Mouse (Mus musculus) hindbrain, postnatal 0 days (tissue): ENCODE data around the gene Ccdc177. TPM values are rescaled to one million over a fixed set of nuclear protein-coding genes. Genes with fewer than 3 reads are reported as not detected.

ENCODE experiments used
- ATAC-seq: fragments of 200-750 bp; cut with Nextera tagmentation; 2 replicates; pipeline ENCODE4 v1.8.0; 2017; ENCODE audit warnings: mild to moderate bottlenecking, moderate TSS enrichment, moderate library complexity
- DNase-seq: peaks from one replicate; pipeline ENCODE4 v3.0.0-alpha.2; 2015; ENCODE audit warnings: low spot score
- H3K27ac ChIP-seq: fragments of 300-500 bp; sonication (generic); 2 replicates; pipeline ENCODE4 v1.5.1; 2014; ENCODE audit warnings: mild to moderate bottlenecking
- H3K27me3 ChIP-seq: fragments of 300-500 bp; sonication (generic); 2 replicates; pipeline ENCODE4 v1.6.1; 2014; ENCODE audit warnings: low read length, mixed read lengths; ENCODE audit not compliant: insufficient read depth
- H3K36me3 ChIP-seq: fragments of 300-500 bp; sonication (generic); 2 replicates; pipeline ENCODE4 v1.6.1; 2014; ENCODE audit warnings: low read length, mixed read lengths; ENCODE audit not compliant: insufficient read depth
- H3K4me1 ChIP-seq: fragments of 300-500 bp; sonication (generic); 2 replicates; pipeline ENCODE4 v1.6.1; 2014; ENCODE audit warnings: antibody characterized with exemption, low read length, mixed read lengths; ENCODE audit not compliant: insufficient read depth
- H3K4me2 ChIP-seq: fragments of 300-500 bp; sonication (generic); 2 replicates; pipeline ENCODE4 v1.6.1; 2014; ENCODE audit warnings: low read depth, mild to moderate bottlenecking, low read length, moderate library complexity, mixed read lengths
- H3K4me3 ChIP-seq: fragments of 300-500 bp; sonication (generic); 2 replicates; pipeline ENCODE4 v1.5.1; 2014; ENCODE audit warnings: low read length
- H3K9ac ChIP-seq: fragments of 300-500 bp; sonication (generic); replicated peaks from 2 replicates; pipeline ENCODE4 v1.6.1; 2014; ENCODE audit warnings: mild to moderate bottlenecking, low read length, moderate library complexity, mixed read lengths
- H3K9me3 ChIP-seq: fragments of 300-500 bp; sonication (generic); 2 replicates; pipeline ENCODE4 v1.6.1; 2016; ENCODE audit warnings: low read length, mixed read lengths
- CTCF ChIP-seq: IDR thresholded peaks from 2 replicates; pipeline ENCODE4 v1.5.1; 2016; ENCODE audit warnings: antibody characterized with exemption, control low read depth, low read depth
- WGBS: fragments of 180-500 bp; shearing (Covaris S2); extraction: QIAGEN DNeasy Blood & Tissue Kit; methylation state at CpG from one replicate; pipeline ENCODE4 v1.1.7; 2014; 5-methylcytosine and 5-hydroxymethylcytosine counted together
- polyA plus RNA-seq: library from polyadenylated mRNA; unstranded; fragments of >200 nt; fragmentation: Nextera tagmentation; extraction: Ambion mirVana; gene quantifications from 2 replicates; pipeline ENCODE4 v1.2.1, GENCODE M21; 2015
- total RNA-seq: library from RNA; depleted of rRNA; stranded (reverse); fragments of >200 nt; gene quantifications from 2 replicates; pipeline ENCODE4 v1.2.3, GENCODE M21; 2014

Gene Ccdc177
- total and polyA plus RNA-seq, 2 experiments from 2014 or later, result 1.8 to 18.6 TPM

DNA sequence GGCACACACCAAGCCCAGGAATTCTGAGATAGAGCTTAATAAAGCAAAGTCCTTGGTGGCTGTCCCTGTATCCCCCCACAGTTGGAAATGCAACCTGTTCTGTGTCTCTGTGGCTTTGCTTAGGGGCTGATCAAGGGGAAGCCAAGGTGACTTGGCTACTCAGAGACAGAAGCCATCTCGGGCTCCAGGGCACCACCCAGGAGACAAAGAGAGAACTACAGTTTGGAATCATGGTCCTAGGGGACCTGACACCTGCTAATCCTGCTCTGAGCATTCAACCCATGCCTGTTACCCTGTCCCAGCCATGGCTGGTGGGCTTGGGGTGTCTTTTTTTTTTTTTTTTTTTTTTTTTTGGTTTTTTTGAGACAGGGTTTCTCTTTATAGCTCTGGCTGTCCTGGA, 32.3 kb downstream of the Ccdc177 start:
- no peak overlapping the region for H3K4me2 ChIP-seq
- no peaks in the 10 kb centered on the region for H3K36me3 ChIP-seq
- 38% methylated on average over 1 of the region's 1 CpGs for WGBS
- no peak overlapping the region for H3K4me3 ChIP-seq
- no peak for ATAC-seq
- no peak for DNase-seq
- H3K27ac ChIP-seq, result no peak overlapping the region
- H3K9me3 ChIP-seq, result no peaks in the 10 kb centered on the region
- H3K27me3 ChIP-seq, result no peaks in the 10 kb centered on the region
- no peak for TF ChIP-seq CTCF
- H3K4me1 ChIP-seq, result no peaks in the 10 kb centered on the region
- no peak overlapping the region for H3K9ac ChIP-seq

DNA sequence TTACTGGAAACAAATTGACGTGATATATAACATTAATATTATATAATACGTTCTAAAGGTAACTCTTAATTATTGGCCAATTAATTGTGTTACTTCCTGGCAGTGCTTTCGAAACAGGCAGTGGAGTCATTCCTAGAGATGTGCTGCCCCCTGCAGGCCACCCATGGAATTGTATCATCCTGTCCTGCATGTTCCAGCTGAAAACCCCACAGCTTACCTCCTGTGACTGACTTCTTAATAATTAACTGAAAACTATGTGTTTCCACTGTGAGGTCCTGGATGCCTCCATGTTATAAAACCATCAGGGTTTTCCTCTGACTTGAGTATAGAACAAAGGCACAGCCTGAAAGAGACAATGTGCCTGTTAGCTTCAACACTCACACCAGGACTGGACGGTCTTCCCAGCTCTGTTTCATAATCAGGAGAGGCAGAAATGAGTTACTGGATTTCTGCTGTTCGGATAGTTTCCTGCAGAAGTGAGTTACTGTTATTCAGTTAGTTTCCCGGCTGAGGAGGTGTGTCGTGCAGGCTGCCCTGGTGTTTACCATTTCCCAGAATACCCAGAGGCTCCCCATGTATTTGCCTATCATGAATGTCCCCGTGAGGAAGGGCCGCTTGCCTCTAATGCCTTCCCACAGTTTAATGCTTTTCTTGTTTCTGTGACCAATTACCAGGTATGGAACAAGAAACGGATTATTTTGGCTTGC, 35.5 kb downstream of the Ccdc177 start:
- 23% methylated on average over 10 of the region's 10 CpGs for WGBS
- Histone ChIP-seq H3K36me3 (no peaks in the 10 kb centered on the region), H3K4me1 (no peaks in the 10 kb centered on the region), H3K4me3 (no peak overlapping the region), H3K9ac (no peak overlapping the region), H3K9me3 (no peaks in the 10 kb centered on the region), H3K4me2 (no peak overlapping the region), H3K27ac (no peak overlapping the region), H3K27me3 (no peaks in the 10 kb centered on the region)
- ATAC-seq (no peak; the same call in 1 of the 2 replicates), DNase-seq (peak; percentile 89)
- peak; percentile 94 for TF ChIP-seq CTCF

GRCm38 (mm10) chr12:80721458-80721857, 39.0 kb downstream of the Ccdc177 start:
- Histone ChIP-seq H3K4me1 (no peaks in the 10 kb centered on the region), H3K27me3 (no peaks in the 10 kb centered on the region), H3K4me2 (no peak overlapping the region), H3K9me3 (no peaks in the 10 kb centered on the region), H3K27ac (no peak overlapping the region), H3K4me3 (no peak overlapping the region), H3K36me3 (no peaks in the 10 kb centered on the region), H3K9ac (no peak overlapping the region)
- DNase-seq (no peak), ATAC-seq (no peak)
- WGBS, result 86% methylated on average over 15 of the region's 15 CpGs
- no peak for TF ChIP-seq CTCF

DNA sequence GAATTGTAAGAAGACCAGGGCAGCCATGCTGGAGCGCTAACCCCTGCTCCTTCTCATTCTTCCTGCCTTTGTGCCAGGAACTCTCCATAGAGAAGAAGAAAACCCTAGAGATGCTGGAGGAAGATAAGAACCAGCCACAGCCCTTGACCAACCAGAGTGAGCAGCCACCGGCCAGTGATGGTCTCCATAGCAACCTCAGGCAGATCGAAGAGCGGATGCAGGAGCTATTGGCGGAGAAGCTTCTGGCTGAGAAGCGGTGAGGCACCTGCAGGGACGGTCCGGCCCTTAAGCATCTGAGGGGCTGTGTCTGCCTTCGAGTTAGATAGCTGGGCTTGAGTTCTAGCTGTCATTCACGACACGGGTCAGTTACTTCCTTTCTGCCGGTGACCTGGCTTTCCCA, 40.0 kb downstream of the Ccdc177 start:
- H3K36me3 ChIP-seq, result no peaks in the 10 kb centered on the region
- WGBS, result 32% methylated on average over 12 of the region's 12 CpGs
- H3K27ac ChIP-seq, result no peak overlapping the region
- no peaks in the 10 kb centered on the region for H3K4me1 ChIP-seq
- ATAC-seq (no peak), DNase-seq (peak; percentile 27)
- no peak overlapping the region for H3K9ac ChIP-seq
- no peak overlapping the region for H3K4me3 ChIP-seq
- TF ChIP-seq CTCF, result no peak
- no peaks in the 10 kb centered on the region for H3K9me3 ChIP-seq
- no peaks in the 10 kb centered on the region for H3K27me3 ChIP-seq
- no peak overlapping the region for H3K4me2 ChIP-seq

- WGBS, result 54% methylated on average over 2 of the region's 2 CpGs
- Histone ChIP-seq H3K9ac (no peak overlapping the region), H3K9me3 (no peaks in the 10 kb centered on the region), H3K36me3 (no peaks in the 10 kb centered on the region), H3K4me3 (no peak overlapping the region), H3K4me1 (no peaks in the 10 kb centered on the region), H3K4me2 (no peak overlapping the region), H3K27me3 (no peaks in the 10 kb centered on the region), H3K27ac (no peak overlapping the region)
- ATAC-seq (no peak), DNase-seq (no peak)
- TF ChIP-seq CTCF, result no peak
Observed at GRCm38 (mm10) chr12:80719141-80719540, 41.3 kb downstream of the Ccdc177 start.

DNA sequence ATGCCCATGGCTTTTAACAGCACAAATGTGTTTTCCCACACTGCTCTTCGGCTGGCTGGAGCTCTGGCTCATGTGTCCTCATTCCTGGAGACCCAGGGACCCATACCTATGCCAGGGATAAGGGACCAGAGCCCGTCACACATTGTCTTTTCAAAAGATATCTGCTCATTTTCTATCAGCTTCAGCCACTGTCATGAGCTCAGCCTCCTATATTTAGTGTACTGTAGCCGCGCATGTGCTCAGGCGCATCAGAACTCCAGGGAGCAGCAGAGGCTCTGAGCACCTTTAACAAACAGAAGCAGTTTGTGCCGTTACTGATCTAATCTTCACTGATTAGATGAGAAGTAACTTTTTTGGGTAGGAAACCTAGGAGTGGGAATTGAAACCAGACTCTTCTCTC, 44.6 kb downstream of the Ccdc177 start:
- Histone ChIP-seq H3K27me3 (no peaks in the 10 kb centered on the region), H3K4me2 (no peak overlapping the region), H3K9me3 (no peaks in the 10 kb centered on the region), H3K27ac (no peak overlapping the region), H3K4me3 (no peak overlapping the region), H3K4me1 (no peaks in the 10 kb centered on the region), H3K9ac (no peak overlapping the region), H3K36me3 (no peaks in the 10 kb centered on the region)
- 71% methylated on average over 6 of the region's 6 CpGs for WGBS
- ATAC-seq, result no peak
- TF ChIP-seq CTCF, result no peak
- DNase-seq, result no peak

DNA sequence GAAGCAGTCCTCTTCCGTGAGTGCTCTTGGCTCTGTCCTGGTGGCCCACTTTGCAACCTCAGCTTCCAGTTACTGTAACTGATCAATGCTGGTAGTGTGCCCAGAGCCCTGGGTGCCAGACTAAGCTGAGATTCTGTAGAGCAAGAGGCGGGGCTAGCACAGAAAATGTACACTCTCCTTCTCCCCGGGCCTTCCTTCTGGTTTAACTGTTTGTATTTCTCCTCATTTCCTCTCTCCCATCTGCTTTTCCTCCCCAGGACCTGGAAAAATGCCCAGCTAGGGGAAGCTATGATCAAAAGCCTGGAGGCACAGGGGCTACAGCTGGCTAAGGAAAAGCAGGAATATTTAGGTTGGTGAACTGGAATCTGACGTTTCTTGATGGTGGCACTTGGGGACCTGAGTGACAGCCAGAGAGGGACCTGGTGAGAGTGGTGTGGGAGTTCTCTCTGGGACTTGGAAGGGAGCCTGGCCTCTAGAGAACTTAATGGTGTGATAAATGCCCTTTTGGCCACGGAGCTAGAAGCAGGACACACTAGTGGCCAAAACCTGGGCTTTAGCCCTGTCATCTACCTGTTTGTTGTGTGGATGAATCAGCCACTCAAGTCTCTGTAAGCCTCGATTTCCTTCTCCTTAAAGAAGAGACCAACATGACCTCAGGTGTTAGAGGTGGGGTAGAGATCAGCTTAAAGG, 53.4 kb downstream of the Ccdc177 start:
- peak; percentile 80 for DNase-seq
- no peaks in the 10 kb centered on the region for H3K36me3 ChIP-seq
- no peak overlapping the region for H3K4me2 ChIP-seq
- no peaks in the 10 kb centered on the region for H3K27me3 ChIP-seq
- H3K9ac ChIP-seq, result no peak overlapping the region
- H3K9me3 ChIP-seq, result no peaks in the 10 kb centered on the region
- peaks cover 8% of the 10 kb centered on the region; the same call in 1 of the 2 replicates for H3K4me1 ChIP-seq
- WGBS, result 30% methylated on average over 6 of the region's 6 CpGs
- no peak for TF ChIP-seq CTCF
- peak; percentile 77 for ATAC-seq
- H3K27ac ChIP-seq, result no peak overlapping the region; the same call in 1 of the 2 replicates
- no peak overlapping the region for H3K4me3 ChIP-seq
